Mouse (Mus musculus) MN1 (cell line): Measurements from ENCODE around the gene 1700015F17Rik.

Experiments
- DNase-seq: peaks from one replicate; pipeline ENCODE4 v3.0.0-alpha.2; 2016; ENCODE audit warnings: low spot score

Gene 1700015F17Rik

DNA sequence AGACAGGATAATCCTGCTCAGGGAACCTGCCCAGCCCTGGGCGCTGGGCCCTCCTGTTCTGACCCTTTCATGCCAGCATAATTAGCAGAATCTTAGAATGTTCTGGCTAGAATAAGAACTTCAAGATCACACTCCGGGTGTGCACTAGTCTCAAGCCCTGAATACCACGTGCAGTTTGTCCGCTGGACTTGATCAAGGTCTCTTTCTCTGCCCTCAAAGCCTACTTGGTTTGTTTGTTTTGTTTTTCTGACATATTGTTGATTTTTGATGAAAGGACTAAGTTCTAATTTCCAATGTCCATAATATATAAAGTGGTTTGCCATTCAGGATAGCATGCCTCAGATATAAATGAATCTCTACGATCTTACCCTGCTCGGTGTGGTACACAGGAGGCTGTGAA is at the start of gene 1700015F17Rik:
Gene 1700015F17Rik, minus strand, starts transcription at position 101 of the 400 bp plus-strand sequence.
- no peak for DNase-seq

DNA sequence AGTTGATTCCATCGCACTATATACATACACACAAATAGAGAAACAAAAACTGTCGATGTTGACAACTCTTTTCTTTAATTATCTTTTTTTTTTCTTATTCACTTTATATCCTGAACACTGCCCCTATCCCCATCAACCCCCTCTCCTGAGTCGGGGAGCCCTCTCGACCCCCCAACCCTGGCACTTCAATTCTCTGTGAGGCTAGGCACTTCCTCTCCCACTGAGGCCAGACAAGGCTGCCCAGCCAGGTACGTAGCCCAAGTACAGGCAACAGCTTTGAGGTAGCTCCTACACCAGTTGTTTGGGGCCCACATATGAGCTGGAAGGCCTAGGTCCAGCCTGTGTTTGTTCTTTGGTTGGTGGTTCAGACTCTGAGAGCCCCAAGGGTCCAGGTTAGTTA is 36.5 kb upstream of the 1700015F17Rik start:
- DNase-seq = no peak

DNA sequence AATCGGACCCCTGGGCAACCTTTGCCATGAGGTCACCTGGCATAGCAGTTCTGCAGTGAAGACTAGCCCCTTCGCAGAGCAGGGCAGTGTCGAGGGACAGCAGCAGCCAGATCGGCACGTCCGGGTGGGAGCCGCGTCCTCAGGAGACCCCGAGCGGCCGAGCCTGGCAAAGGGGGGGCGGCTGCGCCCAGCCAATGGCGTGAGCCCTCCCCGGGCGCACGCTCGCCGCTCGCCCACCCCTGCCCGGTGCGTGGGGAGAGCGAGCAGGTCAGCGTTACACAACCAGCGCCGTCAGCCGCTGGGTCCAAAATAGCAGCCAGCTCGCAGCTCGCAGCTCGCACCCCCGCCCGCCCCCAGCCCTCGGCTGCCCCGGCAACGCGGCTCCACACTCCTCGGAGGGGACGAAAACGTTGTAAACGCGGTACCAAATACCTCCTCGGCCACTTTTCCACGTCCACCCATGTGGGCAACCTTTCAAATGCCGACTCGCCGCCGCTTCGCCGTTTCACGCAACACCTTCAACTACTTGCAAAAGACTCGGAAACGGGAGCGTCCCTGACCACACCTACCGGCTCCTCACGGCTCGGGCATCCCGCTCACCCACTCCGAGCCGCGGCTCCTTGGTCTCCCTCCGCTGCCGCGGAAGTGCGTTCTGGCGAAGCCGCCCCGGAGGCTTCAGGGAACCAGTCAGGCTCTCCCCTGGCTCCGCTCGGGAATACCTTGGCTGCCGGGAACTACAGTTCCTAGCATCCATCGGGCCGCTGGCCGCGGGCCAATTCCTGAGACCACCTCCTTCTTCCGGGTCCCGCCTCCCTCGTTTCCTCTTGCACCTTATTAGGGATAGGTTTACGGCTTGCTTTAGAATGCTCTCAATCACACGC is 35.5 kb upstream of the 1700015F17Rik start, which contains the start of gene Cldn12:
Gene Cldn12, minus strand, starts transcription at position 763 of the 881 bp plus-strand sequence.
- peak; percentile 99 for DNase-seq

DNA sequence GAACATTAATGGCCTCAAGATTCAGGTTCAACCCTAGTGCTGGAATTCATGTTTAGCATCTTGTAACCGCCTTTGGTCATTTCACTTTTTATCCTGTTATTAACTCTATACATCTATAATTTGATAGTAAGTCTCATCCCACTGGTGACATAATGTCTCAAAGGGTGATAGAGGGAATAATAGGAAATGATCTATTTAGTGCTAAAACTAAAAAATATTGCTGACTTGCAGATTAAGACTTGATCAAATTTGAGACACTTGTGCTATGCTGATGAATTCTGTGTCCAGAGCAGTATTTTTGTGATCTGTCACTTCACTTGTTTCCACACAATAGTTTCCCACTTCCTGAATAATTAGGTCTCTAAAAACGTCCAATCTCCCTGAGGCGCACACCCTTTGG is 32.5 kb upstream of the 1700015F17Rik start:
- DNase-seq = no peak

DNA sequence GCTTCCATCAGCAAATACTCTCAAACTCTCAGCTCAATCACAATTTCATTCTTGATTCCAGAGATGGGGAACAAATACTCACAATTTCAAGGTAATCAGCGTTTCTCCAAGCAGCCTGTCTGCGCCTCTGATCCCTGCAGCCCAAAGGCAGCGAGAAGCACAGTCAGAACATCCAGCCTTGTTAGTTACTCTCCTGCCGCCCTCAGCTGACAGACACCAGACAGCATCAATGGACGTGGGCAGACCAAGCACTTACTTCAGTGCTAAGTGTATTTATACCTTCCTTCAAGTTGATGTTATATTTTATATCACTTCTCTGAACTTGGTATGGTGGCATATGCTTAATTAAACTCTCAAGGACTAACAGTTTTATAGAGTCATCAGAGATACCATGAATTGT is 32.0 kb upstream of the 1700015F17Rik start:
- DNase-seq = no peak

DNA sequence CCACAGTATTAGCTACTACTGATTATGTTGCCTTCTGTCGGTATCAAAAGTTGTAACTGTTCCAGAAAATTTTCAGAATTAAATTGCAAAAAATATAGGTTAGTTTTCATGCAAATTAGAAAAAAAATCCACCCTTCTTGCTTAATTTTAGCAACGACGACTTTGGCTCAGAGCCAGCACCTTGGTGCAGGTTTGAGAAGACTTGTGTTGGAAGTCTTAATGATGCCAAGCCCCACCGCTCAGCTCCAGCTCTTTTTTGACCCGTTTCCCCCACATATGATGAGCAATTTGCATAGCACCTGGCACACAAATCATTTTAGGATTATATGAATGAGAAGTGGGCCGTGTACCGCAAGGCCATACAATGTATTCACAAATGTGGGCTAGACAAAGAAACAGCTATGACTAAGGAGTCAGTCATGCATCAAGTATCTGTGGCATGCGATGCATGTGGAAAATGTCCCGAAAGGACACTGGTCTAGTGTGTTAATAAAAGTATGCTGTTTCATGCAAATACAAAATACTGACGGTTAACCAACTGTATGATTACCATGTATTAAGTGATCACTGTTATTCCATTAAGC is 31.5 kb upstream of the 1700015F17Rik start:
- no peak for DNase-seq

DNA sequence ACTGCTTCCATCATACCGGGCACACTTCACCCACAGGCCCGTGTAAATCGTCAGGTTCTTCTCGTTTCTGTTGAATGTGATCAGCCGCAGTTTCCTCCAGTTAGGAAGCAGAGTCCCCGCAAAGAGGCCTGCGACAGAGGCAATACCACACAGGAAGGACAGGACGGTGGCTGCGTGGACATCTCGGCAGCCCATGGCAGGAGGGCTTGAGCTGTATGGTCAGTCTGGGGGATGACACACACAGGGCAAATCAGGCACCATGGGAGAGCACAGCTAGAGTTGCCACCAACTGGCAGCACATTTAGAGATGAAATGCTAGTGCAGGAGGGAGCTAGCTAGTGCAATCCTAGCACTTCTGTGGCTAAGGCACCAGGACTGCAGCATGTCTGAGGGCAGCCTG is 29.3 kb upstream of the 1700015F17Rik start:
- no peak for DNase-seq

DNA sequence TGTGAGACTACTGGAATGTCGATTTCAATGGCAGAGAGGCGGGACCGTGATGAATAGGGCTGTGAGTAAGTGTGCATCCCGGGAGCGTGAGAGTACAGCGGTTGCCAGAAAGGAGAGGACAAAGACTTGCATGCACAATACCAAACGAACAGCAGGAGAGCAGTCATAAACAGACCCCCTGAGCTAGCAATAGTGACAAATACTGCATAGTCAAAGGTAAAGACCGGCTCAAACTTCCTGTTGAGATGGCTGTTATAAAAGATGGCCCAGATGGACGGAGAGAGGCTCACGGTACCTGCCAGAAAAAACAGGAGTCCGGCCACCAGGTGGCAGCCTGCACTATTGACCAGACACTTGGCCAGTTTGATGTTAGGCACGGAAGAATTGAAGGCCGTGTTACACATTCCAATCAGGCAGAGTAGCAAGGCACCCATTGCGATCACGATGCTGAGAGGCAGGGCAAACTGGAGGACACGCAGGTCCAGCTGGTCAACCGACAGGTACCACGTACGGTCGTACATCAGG is 28.8 kb upstream of the 1700015F17Rik start:
- DNase-seq = peak; percentile 60

DNA sequence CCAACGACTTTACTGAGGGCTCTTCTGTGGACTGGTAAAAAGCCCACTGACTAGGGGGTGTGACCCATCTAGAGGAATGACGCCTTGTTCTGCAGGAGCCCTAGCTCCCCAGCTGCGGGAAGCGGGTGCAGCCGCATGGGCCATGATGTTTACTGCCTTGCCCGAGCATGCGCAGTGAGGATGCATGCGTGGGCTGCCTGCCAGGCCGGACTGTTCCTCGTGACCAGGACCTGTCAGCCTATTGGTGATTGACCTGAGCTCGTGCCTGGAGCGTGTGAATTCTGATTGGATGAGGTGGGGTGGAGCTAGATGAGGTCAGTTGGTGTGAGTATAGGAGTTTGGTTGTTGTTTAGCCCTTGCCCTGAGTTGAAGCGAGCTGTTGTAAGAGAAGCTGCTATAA is 25.5 kb upstream of the 1700015F17Rik start:
- no peak for DNase-seq

DNA sequence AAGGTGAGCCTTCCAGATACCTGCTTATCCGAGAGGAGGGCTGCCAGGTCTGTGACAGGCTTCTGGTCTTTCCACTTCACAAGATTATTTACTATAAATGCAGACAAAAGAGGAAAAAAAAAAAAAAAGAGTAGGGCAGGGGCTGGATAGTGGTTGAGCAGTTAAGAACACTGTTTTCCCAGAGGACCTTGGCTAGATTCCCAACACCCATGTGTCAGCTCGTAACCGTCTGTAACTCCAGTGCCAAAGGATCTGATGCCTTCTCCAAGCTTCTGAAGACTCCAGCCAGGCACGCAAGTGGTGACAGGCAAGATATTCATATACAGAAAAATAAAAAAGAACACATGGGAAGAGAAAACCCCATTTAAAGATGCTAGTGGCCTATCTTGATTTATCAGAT is 24.4 kb upstream of the 1700015F17Rik start:
- no peak for DNase-seq

DNA sequence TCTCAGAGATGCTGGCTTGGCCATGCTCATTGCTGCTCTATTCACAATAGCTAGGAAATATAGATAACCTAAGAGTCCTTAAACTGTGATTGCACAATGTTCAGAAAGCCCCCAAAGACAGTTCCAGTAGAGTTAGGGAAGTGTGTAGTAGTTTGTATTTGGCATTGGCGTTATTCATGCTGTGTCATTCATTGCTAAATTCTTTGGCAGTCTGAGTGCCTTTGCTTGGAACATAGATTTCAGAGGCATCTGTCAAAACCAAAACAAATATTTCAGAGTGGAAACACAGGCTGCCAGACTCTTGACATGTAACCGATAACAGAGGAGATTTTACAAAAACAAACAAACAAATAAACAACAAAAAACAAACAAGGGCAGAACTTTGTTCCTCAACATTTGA is 22.6 kb upstream of the 1700015F17Rik start:
- DNase-seq = no peak

DNA sequence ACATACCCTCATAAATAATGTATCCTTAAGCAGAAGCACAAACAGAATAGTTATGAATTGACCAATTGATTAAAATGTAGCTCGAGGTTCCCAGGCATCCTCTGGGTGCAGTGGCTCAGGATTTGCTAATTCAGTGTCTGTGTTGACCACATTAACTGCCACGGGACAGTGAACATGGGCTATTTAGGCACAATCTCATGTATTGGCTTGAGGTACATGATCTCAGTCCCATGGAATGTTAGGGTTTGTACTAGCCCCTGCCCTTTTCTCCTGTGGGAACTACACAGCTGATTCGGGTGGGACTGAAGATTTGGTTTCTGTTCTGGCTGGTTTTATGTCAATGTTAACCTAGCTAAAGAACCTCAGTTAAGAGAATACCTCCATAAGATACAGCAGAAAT is 17.4 kb upstream of the 1700015F17Rik start:
- DNase-seq = no peak

DNA sequence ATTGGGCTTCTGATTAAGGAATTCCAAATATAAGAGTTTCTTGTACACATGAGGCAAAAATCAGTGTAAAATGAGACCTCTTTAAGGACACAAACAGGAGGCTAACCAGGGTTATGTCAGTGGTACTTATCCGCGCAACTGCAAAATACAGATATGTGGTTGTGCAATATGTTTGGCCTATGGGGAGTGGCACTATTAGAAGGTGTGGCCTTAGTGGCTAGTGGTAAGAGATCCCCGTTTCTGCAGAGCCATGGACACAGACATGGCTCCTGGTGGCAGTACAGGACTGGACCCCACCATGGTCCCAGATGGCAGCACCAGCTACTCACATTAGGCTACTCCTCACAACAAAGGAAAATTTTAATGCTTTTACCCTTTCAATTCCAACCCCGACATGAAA is 16.1 kb upstream of the 1700015F17Rik start:
- no peak for DNase-seq

DNA sequence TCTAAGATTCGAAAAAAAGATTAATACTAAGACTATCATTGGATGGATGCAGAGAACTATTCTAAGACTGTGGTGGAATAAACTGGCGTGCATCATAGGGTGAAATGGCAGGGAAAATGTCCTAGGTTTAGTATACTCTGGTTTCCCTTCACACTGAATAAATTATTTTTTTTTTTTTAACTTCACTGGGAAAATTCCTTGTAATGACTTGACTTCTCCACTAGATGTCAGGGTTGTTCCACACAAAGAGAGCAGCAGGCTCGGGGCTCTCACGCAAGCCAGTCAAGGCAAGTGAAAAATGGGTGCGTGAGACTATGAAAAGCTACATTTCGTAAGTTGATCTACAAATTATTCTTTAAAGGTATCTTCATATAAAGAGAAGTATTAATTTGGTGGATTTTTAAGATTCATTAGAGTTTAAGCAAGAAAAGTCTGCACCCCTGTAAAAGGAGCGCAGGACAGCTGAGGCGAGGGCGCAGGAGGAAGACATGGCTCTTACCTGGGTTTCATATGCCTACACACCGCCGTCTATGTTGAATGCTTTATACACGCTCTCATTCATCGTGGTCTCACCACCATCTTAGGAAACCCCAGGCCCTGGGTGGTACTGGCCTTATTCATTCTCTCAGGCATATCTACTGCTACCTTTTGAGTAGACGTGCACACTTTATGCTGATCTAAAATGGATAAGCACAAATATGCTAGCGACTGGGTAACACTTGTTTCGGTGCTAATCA is 15.5 kb upstream of the 1700015F17Rik start:
- DNase-seq = peak; percentile 74

DNA sequence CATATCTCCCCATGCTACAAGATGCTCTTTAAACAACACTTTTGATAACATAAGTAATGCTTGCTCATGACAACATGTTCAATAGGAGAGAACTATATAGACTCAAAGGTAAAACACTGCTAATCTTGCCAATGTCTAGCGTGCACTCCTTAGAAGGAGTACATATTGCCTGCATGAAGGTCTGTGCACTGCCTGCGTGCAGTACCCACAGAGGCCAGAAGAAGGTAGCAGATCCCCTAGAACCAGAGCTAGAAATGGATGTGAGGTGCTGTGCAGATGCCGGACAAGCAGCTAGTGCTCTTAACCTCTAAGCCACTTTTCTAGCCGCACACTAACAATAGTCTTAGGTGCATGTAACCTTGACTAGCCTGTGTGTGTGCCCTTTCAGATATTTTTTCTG is 13.2 kb upstream of the 1700015F17Rik start:
- DNase-seq = no peak

DNA sequence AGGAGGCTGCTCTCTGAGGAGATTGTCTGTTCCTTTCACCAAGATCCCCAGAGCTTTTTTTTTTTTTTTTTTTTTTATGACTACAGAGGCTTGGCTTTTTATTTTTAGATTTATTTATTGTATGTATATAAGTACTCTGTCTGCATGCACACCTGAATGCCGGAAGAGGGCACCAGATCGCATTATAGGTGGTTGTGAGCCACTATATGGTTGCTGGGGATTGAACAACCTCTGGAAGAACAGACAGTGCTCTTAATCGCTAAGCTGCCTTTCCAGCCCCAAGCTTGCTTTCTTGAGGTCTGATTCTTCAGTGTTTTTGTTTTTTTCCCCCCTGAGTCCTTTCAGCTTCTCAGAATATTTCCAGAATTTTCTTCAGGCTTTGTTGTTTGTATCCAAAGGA is 7.1 kb upstream of the 1700015F17Rik start:
- DNase-seq = no peak

DNA sequence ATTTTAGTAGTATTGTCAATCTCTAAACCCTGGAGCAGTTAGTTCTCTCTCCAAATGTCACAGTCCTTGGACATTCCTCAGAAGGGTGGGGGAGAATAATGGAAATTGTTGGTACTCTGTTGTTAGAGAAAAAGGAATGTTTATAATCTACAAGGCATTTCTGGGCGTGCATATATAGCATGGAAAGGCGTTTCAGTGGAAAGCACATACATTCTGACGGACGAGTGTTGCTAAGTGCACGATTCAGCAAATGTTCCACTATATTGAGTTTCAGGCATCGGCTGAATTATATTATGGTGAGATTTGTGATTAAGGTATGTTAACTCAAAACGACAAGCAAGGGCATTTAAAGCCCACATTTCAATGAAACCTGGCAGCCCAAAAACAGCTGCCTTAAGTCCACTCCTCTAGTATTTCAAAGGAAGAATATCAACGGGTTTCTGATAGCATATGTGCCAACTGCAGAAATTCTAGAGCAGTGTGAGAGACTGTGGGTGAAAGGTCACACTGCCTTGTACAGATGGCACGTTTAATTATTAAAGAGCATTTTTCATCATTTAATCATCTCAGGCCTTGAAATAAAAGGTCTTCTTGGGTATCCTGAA is 4.4 kb upstream of the 1700015F17Rik start:
- DNase-seq = no peak

DNA sequence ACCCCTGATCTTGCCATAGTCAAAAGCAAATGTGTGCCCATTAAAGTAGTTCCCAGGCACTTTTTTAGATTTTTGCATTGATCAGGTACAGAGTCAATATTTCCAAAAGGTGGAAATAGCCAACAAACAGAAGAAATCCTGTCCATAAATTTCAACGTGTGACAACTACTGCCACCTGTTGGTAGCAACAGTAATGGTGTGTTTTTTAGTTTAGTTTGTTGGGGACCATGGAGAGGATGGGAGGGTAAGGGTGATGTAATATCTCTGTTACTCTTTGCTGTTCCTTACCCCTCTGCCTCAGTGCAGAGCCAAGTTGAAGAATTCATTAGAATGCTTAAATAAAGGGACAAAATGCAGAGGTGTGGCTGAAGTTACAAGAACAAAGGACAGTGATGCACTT is 2.7 kb upstream of the 1700015F17Rik start:
- peak; percentile 35 for DNase-seq

DNA sequence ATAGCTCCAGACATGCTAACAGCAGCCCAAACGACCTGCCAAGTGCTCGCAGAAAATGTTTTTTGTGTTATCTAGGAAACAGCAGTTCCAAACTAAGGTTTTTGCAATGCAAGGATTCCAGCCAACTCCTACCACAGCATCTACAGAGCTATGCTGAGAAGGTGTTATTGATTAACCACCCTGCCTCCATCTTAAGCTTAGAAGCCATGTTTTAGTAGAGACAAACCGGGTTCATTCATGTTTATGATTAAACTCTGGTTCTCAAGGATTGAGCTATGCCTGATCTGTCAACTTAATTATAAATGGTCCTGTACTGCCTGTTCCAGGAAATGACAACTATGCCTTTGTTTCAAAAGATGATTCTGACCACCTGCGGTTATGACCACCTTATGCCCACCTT is 2.8 kb downstream of the 1700015F17Rik start:
- DNase-seq = no peak

DNA sequence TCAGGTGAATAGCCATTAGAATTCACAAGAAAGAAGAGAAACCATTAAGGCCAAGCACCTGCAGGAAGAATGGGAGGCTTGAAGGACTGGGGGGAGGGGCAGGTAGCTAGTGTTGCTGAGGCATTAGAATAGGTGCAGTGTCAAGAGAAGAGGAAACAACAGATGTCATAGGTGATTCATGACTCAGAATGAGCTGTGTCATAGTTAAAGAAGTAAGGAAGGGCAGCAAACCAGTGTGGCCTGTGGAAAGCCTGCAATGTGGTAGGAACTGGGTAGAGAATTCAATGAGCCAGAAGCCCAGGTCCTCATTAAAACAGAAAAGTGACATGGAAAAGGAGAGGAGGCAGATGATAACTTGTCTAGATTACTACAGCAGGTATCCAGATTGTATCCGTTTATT is 13.7 kb downstream of the 1700015F17Rik start:
- no peak for DNase-seq

DNA sequence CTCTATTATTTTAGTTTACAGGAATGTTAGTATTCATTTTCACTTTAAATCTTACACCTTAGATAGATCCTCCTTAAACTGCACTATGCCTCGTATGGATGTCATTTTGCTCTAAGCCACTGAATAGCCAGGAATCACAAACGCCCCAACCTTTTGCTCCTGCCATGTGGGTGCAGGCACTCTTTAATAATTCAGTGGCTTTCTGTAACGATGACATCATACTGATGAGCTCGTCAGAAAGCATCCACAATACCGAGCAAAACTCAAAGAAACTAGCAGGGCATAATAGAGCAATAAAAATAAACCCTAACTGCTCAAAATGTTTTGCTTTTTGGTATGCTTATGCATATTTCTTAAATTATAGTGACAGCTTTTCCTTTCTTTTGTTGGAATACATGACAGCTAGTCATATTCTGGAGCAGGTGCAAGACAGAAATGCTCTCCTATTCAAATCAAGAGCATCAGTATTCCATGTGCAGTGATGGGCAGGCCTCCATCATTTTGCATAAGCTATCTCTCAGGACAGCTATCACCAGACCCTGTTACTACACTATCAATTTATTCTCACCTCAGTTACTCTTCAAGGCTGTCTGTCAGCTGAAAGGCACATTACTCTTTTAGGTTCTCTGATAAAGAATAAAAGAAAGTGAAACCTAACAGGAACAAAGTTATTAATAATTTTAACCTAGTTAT is 47.1 kb downstream of the 1700015F17Rik start:
- DNase-seq = no peak
